Mouse (Mus musculus) kidney, embryonic 14.5 days (tissue): ENCODE data around the gene Ak5. TPM values are rescaled to one million over a fixed set of nuclear protein-coding genes. Genes with fewer than 3 reads are reported as not detected.

ENCODE experiments used
- ATAC-seq: fragments of 200-750 bp; cut with Nextera tagmentation; 2 replicates; pipeline ENCODE4 v1.8.0; 2017; ENCODE audit warnings: moderate number of reproducible peaks, mild to moderate bottlenecking, moderate TSS enrichment, moderate library complexity; ENCODE audit not compliant: low FRiP score, low TSS enrichment
- H3K27ac ChIP-seq: fragments of 300-500 bp; sonication (generic); 2 replicates; pipeline ENCODE4 v1.5.1; 2014; ENCODE audit warnings: low read depth, mild to moderate bottlenecking, low read length, moderate library complexity, mixed read lengths
- H3K27me3 ChIP-seq: fragments of 300-500 bp; sonication (generic); 2 replicates; pipeline ENCODE4 v1.6.1; 2014; ENCODE audit warnings: mild to moderate bottlenecking, low read length; ENCODE audit not compliant: control insufficient read depth, insufficient read depth
- H3K36me3 ChIP-seq: fragments of 300-500 bp; sonication (generic); 2 replicates; pipeline ENCODE4 v1.6.1; 2014; ENCODE audit warnings: low read length, mixed read lengths; ENCODE audit not compliant: control insufficient read depth, insufficient read depth
- H3K4me1 ChIP-seq: fragments of 300-500 bp; sonication (generic); 2 replicates; pipeline ENCODE4 v1.6.1; 2014; ENCODE audit warnings: low read length, mixed read lengths; ENCODE audit not compliant: control insufficient read depth, insufficient read depth
- H3K4me2 ChIP-seq: fragments of 300-500 bp; sonication (generic); replicated peaks from 2 replicates; pipeline ENCODE4 v1.6.1; 2014; ENCODE audit warnings: low read depth, mild to moderate bottlenecking, low read length
- H3K4me3 ChIP-seq: fragments of 300-500 bp; sonication (generic); 2 replicates; pipeline ENCODE4 v1.5.1; 2014; ENCODE audit warnings: mild to moderate bottlenecking, low read length
- H3K9ac ChIP-seq: fragments of 300-500 bp; sonication (generic); 2 replicates; pipeline ENCODE4 v1.6.1; 2014; ENCODE audit warnings: low read depth, mild to moderate bottlenecking, low read length, moderate library complexity
- H3K9me3 ChIP-seq: fragments of 300-500 bp; sonication (generic); 2 replicates; pipeline ENCODE4 v1.6.1; 2016; ENCODE audit warnings: low read length; ENCODE audit not compliant: control insufficient read depth
- WGBS: fragments of 180-500 bp; shearing (Covaris S2); extraction: QIAGEN DNeasy Blood & Tissue Kit; methylation state at CpG from one replicate; pipeline ENCODE4 v1.1.7; 2014; 5-methylcytosine and 5-hydroxymethylcytosine counted together
- polyA plus RNA-seq: library from polyadenylated mRNA; unstranded; fragments of >200 nt; fragmentation: Nextera tagmentation; extraction: Ambion mirVana; gene quantifications from 2 replicates; pipeline ENCODE4 v1.2.1, GENCODE M21; 2014

Ak5 gene
- polyA plus RNA-seq, 1 experiment from 2014 or later = 2.1 TPM

- no peak overlapping the region for H3K4me2 ChIP-seq
Measured at GRCm38 (mm10) chr3:152563833-152564232, 104.3 kb downstream of the Ak5 start.

GRCm38 (mm10) chr3:152561708-152562107 is 106.5 kb downstream of the Ak5 start:
- Histone ChIP-seq H3K9ac (no peak overlapping the region), H3K9me3 (no peaks in the 10 kb centered on the region), H3K4me2 (no peak overlapping the region), H3K4me1 (no peaks in the 10 kb centered on the region), H3K36me3 (no peaks in the 10 kb centered on the region), H3K4me3 (no peak overlapping the region), H3K27me3 (no peaks in the 10 kb centered on the region), H3K27ac (no peak overlapping the region)
- WGBS = 78% methylated on average over 2 of the region's 2 CpGs
- ATAC-seq = no peak

More at GRCm38 (mm10) chr3:152563833-152564232, 104.3 kb downstream of the Ak5 start:
- H3K36me3 ChIP-seq = no peaks in the 10 kb centered on the region
- no peak overlapping the region for H3K4me3 ChIP-seq
- H3K27ac ChIP-seq = no peak overlapping the region
- H3K27me3 ChIP-seq = no peaks in the 10 kb centered on the region
- no peaks in the 10 kb centered on the region for H3K9me3 ChIP-seq
- H3K4me1 ChIP-seq = peaks cover 6% of the 10 kb centered on the region; the same call in 1 of the 2 replicates
- ATAC-seq = no peak
- no peak overlapping the region for H3K9ac ChIP-seq

- no peaks in the 10 kb centered on the region for H3K9me3 ChIP-seq
- no peak overlapping the region for H3K9ac ChIP-seq
- no peaks in the 10 kb centered on the region for H3K4me1 ChIP-seq
- H3K4me3 ChIP-seq = no peak overlapping the region
- H3K27ac ChIP-seq = no peak overlapping the region
- ATAC-seq = no peak
- no peaks in the 10 kb centered on the region for H3K36me3 ChIP-seq
- H3K27me3 ChIP-seq = no peaks in the 10 kb centered on the region
- no peak overlapping the region for H3K4me2 ChIP-seq
- 71% methylated on average over 4 of the region's 4 CpGs for WGBS
Measured at GRCm38 (mm10) chr3:152559295-152559694, 108.9 kb downstream of the Ak5 start.

GRCm38 (mm10) chr3:152558106-152558505 is 110.1 kb downstream of the Ak5 start:
- H3K36me3 ChIP-seq = no peaks in the 10 kb centered on the region
- no peak for ATAC-seq
- H3K4me3 ChIP-seq = no peak overlapping the region
- 54% methylated on average over 10 of the region's 10 CpGs for WGBS
- no peak overlapping the region for H3K4me2 ChIP-seq
- H3K27ac ChIP-seq = no peak overlapping the region
- no peaks in the 10 kb centered on the region for H3K27me3 ChIP-seq
- no peak overlapping the region for H3K9ac ChIP-seq
- H3K9me3 ChIP-seq = no peaks in the 10 kb centered on the region
- H3K4me1 ChIP-seq = no peaks in the 10 kb centered on the region

GRCm38 (mm10) chr3:152557659-152558058 is 110.5 kb downstream of the Ak5 start:
- Histone ChIP-seq H3K9me3 (no peaks in the 10 kb centered on the region), H3K27ac (no peak overlapping the region), H3K4me3 (no peak overlapping the region), H3K4me2 (no peak overlapping the region), H3K9ac (no peak overlapping the region), H3K27me3 (no peaks in the 10 kb centered on the region), H3K36me3 (no peaks in the 10 kb centered on the region), H3K4me1 (no peaks in the 10 kb centered on the region)
- 0 out of 2 replicates have a peak, but pooled peaks have one; percentile 24 for ATAC-seq
- 22% methylated on average over 12 of the region's 12 CpGs for WGBS

- 86% methylated on average over 3 of the region's 3 CpGs for WGBS
- ATAC-seq = no peak
- H3K27me3 ChIP-seq = no peaks in the 10 kb centered on the region
- H3K27ac ChIP-seq = no peak overlapping the region
- no peak overlapping the region for H3K9ac ChIP-seq
- H3K4me1 ChIP-seq = no peaks in the 10 kb centered on the region
- H3K4me2 ChIP-seq = no peak overlapping the region
- no peaks in the 10 kb centered on the region for H3K36me3 ChIP-seq
- H3K9me3 ChIP-seq = no peaks in the 10 kb centered on the region
- H3K4me3 ChIP-seq = no peak overlapping the region
Measured at GRCm38 (mm10) chr3:152556919-152557318, 111.2 kb downstream of the Ak5 start.

- H3K4me1 ChIP-seq = no peaks in the 10 kb centered on the region
- no peak overlapping the region for H3K4me2 ChIP-seq
- WGBS = 64% methylated on average over 4 of the region's 4 CpGs
- H3K9ac ChIP-seq = no peak overlapping the region
- ATAC-seq = no peak
- H3K4me3 ChIP-seq = no peak overlapping the region
- no peaks in the 10 kb centered on the region for H3K9me3 ChIP-seq
- no peak overlapping the region for H3K27ac ChIP-seq
- no peaks in the 10 kb centered on the region for H3K36me3 ChIP-seq
- no peaks in the 10 kb centered on the region for H3K27me3 ChIP-seq
Measured at GRCm38 (mm10) chr3:152556435-152556834, 111.7 kb downstream of the Ak5 start.

GRCm38 (mm10) chr3:152555216-152555615 is 112.9 kb downstream of the Ak5 start:
- H3K36me3 ChIP-seq = no peaks in the 10 kb centered on the region
- no peak overlapping the region for H3K9ac ChIP-seq
- no peaks in the 10 kb centered on the region for H3K4me1 ChIP-seq
- H3K27me3 ChIP-seq = no peaks in the 10 kb centered on the region
- no peaks in the 10 kb centered on the region for H3K9me3 ChIP-seq
- 68% methylated on average over 7 of the region's 7 CpGs for WGBS
- H3K27ac ChIP-seq = no peak overlapping the region
- H3K4me3 ChIP-seq = no peak overlapping the region
- ATAC-seq = no peak
- H3K4me2 ChIP-seq = no peak overlapping the region

GRCm38 (mm10) chr3:152554366-152554765 is 113.8 kb downstream of the Ak5 start:
- no peaks in the 10 kb centered on the region for H3K9me3 ChIP-seq
- no peak overlapping the region for H3K27ac ChIP-seq
- no peaks in the 10 kb centered on the region for H3K36me3 ChIP-seq
- no peaks in the 10 kb centered on the region for H3K27me3 ChIP-seq
- no peak overlapping the region for H3K9ac ChIP-seq
- ATAC-seq = no peak
- no peak overlapping the region for H3K4me2 ChIP-seq
- no peaks in the 10 kb centered on the region for H3K4me1 ChIP-seq
- no peak overlapping the region for H3K4me3 ChIP-seq
- WGBS = 82% methylated on average over 7 of the region's 7 CpGs
